Mouse (Mus musculus): Measurements from ENCODE around the gene Prickle2.

Prickle2 gene

GRCm38 (mm10) chr6:92706145-92706466 is at the start of gene Prickle2:
Gene Prickle2, minus strand, starts transcription at chr6:92706155.
- DNase-seq (ENCODE audit: low spot score), result peak; percentile 80

DNA sequence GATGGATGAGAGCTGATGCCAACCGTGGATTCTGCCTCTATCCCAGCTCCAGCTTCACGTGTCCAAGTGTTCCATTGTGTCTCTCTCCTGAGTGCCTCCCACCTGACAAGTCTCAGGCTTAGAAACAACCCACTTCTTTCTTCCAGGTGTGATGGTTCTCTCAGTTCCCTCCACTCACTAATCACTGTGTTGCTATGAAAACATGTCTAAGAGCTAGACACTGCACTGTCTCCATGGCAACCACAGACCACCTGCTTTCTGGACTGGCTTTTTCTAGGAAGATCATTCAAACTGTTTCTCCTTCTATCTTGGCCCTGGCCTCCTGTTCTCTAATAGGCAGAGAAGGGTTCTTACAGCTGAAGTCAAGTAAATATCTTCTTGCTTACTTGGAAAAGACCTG is 46.8 kb upstream of the Prickle2 start:
- no peak for DNase-seq (ENCODE audit: low spot score)

- DNase-seq (ENCODE audit: low spot score), result no peak
Measured at GRCm38 (mm10) chr6:92749420-92749819, 43.5 kb upstream of the Prickle2 start.

GRCm38 (mm10) chr6:92743605-92744004 is 37.6 kb upstream of the Prickle2 start:
- DNase-seq (ENCODE audit: low spot score), result peak; percentile 60

DNA sequence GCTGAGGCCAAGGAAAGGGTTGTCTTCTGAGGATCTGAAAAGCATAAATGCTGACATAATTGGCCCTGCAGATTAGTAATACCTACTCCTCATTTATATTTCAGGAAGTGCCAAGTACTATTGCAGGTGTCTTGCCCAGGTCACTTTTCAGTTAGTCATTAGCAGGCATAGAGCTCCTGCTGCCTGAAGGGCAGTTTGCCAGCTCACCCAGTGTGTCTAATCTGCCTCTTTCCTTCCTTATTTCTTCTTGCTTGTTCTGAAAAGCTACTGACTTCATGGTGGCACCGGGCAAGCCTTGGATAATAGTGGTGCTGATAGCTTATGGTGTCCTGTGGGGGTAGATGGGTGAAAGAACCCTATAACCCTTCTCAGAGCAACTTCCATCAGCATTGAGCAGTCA is 31.2 kb upstream of the Prickle2 start:
- DNase-seq (ENCODE audit: low spot score), result no peak

- no peak for DNase-seq (ENCODE audit: low spot score)
Measured at GRCm38 (mm10) chr6:92733651-92734050, 27.7 kb upstream of the Prickle2 start.

DNA sequence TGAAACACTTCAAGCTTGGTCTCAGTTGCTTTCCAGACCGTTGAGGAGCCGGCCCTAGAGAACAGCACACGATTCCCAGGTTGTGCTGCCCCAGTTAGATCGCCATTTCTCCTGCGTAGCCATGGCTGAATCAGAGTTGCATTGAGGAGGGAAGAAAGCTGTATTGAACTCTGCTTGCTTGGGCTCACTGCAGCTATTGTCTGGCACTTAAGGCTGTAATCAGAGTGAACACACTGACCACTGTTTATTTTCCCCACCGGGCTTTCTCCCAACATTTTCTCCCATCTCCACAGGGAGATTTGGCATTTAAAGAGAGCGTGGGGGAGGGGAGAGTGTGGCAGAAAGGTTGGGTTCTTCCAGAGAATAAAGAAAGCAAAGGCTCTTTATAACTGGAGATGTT is 22.6 kb upstream of the Prickle2 start:
- DNase-seq (ENCODE audit: low spot score), result no peak

GRCm38 (mm10) chr6:92728084-92728483 is 22.1 kb upstream of the Prickle2 start:
- DNase-seq (ENCODE audit: low spot score), result peak; percentile 79

- no peak for DNase-seq (ENCODE audit: low spot score)
Measured at GRCm38 (mm10) chr6:92727351-92727986, 21.5 kb upstream of the Prickle2 start.

GRCm38 (mm10) chr6:92726121-92726520 is 20.2 kb upstream of the Prickle2 start:
- DNase-seq (ENCODE audit: low spot score), result no peak

DNA sequence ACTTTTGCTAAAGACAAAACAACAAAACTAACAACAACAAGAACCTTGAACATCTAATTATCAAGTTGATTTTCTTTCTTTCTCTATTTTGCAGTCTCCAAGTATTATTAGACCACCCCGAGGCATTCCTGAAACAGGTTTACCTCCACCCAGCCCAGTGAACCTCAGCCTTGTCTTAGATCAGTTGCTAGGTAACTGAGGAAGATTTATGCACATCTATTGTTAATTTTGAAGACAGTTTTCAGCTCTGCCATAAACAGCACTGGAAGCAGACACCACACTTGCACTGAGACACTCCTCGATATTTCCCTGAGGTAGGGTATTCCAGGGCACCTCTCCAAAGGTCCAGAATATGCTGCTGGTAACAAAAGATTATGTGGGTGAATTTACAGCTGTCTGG is 18.4 kb upstream of the Prickle2 start:
- DNase-seq (ENCODE audit: low spot score), result no peak

- DNase-seq (ENCODE audit: low spot score), result no peak
Measured at GRCm38 (mm10) chr6:92715806-92716205, 9.9 kb upstream of the Prickle2 start.

DNA sequence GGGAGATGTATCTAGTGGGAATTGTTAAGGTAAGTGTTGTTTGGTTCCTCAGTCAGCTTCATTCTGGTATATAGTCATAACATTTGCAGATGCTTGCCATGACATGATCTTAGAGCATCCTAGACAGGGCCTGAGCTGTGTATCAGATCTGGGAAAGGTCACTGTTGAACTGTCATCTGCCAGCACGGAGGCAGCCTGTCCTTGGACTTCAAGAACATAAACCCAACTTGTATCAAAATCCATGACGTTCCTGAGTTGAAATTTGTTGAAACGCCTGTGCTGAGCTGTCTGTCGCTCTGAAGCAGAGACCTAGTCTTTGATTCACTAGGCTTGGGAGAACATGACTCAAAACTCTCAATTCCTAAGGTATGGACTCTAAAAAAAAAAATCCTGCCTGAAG is 8.8 kb upstream of the Prickle2 start:
- DNase-seq (ENCODE audit: low spot score), result no peak

- DNase-seq (ENCODE audit: low spot score), result no peak
Measured at GRCm38 (mm10) chr6:92708137-92708536, 2.2 kb upstream of the Prickle2 start.

DNA sequence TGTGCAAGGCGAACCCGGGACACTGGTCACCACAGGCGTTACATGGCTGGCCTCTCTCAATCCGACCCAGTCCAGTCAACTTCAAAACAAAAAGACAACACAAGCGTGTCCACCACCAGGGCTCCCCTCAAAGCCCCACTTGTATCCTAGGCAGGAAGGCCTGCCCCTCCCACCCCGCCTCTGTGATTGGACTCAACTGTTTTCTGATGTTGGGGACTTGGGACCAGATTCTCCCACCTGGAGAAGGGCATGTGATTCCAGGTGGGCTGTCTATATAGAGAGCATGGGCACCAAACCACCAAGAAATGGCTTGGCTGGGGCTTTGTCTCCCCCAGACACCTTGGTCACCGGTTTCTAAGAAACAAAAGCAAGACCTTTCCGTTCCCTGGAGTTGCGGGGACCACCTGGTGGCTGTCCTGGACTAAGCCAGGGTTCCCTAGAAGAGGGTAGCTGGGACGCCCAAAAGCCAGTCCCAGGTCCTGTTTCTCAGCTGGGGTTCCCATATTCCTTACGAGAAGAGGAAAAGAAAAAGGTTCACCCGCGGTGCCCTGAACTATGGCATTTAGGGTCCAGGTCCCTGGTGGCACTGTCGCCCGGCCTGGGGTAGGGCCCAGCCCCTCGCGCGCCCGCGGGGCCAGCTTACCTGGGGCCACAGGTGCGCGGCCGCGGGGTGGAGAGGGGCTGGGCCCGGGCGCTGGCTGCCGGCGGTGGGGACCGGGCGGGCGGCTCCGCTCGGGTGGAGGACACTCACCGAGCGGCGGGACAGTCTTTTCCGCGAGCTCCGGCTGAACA is 406 bp downstream of the Prickle2 start:
- DNase-seq (ENCODE audit: low spot score), result no peak

- no peak for DNase-seq (ENCODE audit: low spot score)
Measured at GRCm38 (mm10) chr6:92704810-92705209, 1.1 kb downstream of the Prickle2 start.

- DNase-seq (ENCODE audit: low spot score), result no peak
Measured at GRCm38 (mm10) chr6:92699491-92700209, 6.3 kb downstream of the Prickle2 start.

DNA sequence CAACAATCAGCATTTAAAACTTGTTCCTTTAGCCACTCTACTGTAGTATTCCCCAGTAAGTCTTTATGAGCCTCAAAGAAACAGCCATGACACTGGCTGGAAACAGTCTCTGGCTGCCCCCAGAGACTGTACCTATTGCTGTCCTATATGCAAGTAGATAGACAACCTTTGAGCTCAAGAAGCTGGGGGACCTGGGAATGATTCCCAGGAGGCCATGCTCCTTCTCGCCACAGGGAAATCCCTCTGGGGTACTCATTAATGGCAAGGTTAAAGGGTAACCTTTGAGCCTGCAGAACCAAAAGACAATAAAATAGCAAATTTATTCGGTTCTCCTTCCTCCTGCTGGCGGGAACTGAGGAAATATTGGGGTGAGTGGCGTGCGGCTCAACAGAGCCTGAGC is 8.1 kb downstream of the Prickle2 start:
- DNase-seq (ENCODE audit: low spot score), result no peak

DNA sequence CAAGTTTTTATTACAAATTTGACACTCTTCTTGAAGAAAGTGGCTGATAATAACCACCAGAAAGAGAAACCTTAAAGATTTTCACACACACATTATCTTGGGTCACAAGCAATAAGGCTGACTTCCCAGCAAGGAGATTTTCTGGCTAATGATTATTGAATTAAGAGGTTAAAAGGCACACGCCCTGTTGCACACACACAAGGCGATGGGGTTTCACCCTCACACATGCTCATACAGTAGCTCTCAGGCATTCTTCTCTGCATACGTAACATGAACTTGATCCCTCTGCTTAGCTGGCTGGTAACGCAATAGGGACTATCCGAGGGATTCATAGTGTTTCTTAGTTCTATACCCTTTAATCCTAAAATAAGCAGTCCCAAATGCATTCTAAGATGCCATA is 18.6 kb downstream of the Prickle2 start:
- no peak for DNase-seq (ENCODE audit: low spot score)

- no peak for DNase-seq (ENCODE audit: low spot score)
Measured at GRCm38 (mm10) chr6:92674394-92674925, 31.5 kb downstream of the Prickle2 start.

- DNase-seq (ENCODE audit: low spot score), result no peak
Measured at GRCm38 (mm10) chr6:92670518-92671147, 35.3 kb downstream of the Prickle2 start.

- DNase-seq (ENCODE audit: low spot score), result no peak
Measured at GRCm38 (mm10) chr6:92669623-92670022, 36.3 kb downstream of the Prickle2 start.

Measured in ovary, postnatal 36 days (tissue).